Comparison of ENCODE assay signal across 9 mouse cellular contexts in genomic region chrX:103937333-103937732, GRCm38 (mm10). TPM values are rescaled to one million over a fixed set of nuclear protein-coding genes. Genes with fewer than 3 reads are reported as not detected.
A peak's percentile ranks its signal among the peaks of the same experiment; 100 is the strongest.
DNase-seq lines count a peak whose midpoint lies in the region; ATAC-seq and TF ChIP-seq lines count a peak whose summit lies in the region.
"Had no signal": no experiment of that assay in that cellular context is flagged by ENCODE, and none has a peak within 500 bp of the region (broad histone marks: within the 10 kb centered on the region; RNA-seq: fewer than 3 reads in every experiment).

No protein-coding gene starts in this region.

- H3K4me3 ChIP-seq in forebrain, embryonic 15.5 days, result no peak overlapping the region
- H3K4me3 ChIP-seq: forebrain, embryonic 12.5 days had no signal

- intact Hi-C loops in heart, postnatal 36 days (cut with DNase I), result loop anchor here (5.0 to 10.0 kb wide), 2 partner anchors 313 to 455 kb away; no protein-coding TSS in a partner anchor

- TF ChIP-seq CTCF in Patski (IDR thresholded peaks at IDR 0.05), result peak; percentile 60

- no peak overlapping the region for H3K27ac ChIP-seq in forebrain, embryonic 15.5 days (replicated peaks)
- H3K27ac ChIP-seq: forebrain, embryonic 12.5 days had no signal

- no peaks in the 10 kb centered on the region for H3K9me3 ChIP-seq in forebrain, embryonic 15.5 days
- H3K9me3 ChIP-seq: forebrain, embryonic 12.5 days had no signal

- CTCF ChIA-PET in Patski (lab: Charles Lee), result interaction anchor here (1.1 to 2.0 kb wide), 6 partner anchors 10 to 242 kb away, joined by 3 to 7 read pairs (median 3); no protein-coding TSS in a partner anchor

- in situ Hi-C loops in Patski (cut with MboI; ENCODE audit: low pct_unique_long_range_greater_than_20kb), result loop anchor here (10.0 kb wide), 1 partner anchor 453 kb away; no protein-coding TSS in a partner anchor

- H3K4me2 ChIP-seq in forebrain, embryonic 15.5 days (replicated peaks), result no peak overlapping the region
- H3K4me2 ChIP-seq: forebrain, embryonic 12.5 days had no signal

- DNase-seq in heart, adult 8-10 months (ENCODE audit: low spot score), result peak; percentile 16
- no peak for DNase-seq in heart, postnatal 36 days
- peak; percentile 10 for DNase-seq in lung, postnatal 10 days
- no peak for DNase-seq in lung, postnatal 25 days (ENCODE audit: low spot score)
- DNase-seq in Patski (ENCODE audit: low read depth, low spot score), result no peak
- peak; percentile 4 for DNase-seq in mesoderm, embryonic 11.5 days (ENCODE audit: low read depth, low spot score)

- 26% methylated on average over 3 of the region's 3 CpGs for WGBS in forebrain, embryonic 15.5 days

- POLR2A ChIA-PET in Patski (lab: Charles Lee), result no interaction called here

- ATAC-seq in Patski, result no peak
- no peak for ATAC-seq in forebrain, embryonic 15.5 days (replicated peaks)
- no peak for ATAC-seq in erythroblast, adult 5-6 weeks (replicated peaks; ENCODE audit: low FRiP score, poor library complexity, severe bottlenecking)

- no peaks in the 10 kb centered on the region for H3K36me3 ChIP-seq in forebrain, embryonic 15.5 days
- H3K36me3 ChIP-seq: forebrain, embryonic 12.5 days had no signal

- no peak overlapping the region for H3K9ac ChIP-seq in forebrain, embryonic 15.5 days (replicated peaks)
- H3K9ac ChIP-seq: forebrain, embryonic 12.5 days had no signal

- peaks cover 41% of the 10 kb centered on the region for H3K27me3 ChIP-seq in Patski
- H3K27me3 ChIP-seq in forebrain, embryonic 15.5 days, result peaks cover 7% of the 10 kb centered on the region; the same call in 1 of the 2 replicates

- no peaks in the 10 kb centered on the region for H3K4me1 ChIP-seq in forebrain, embryonic 15.5 days
- H3K4me1 ChIP-seq: forebrain, embryonic 12.5 days had no signal

RNA-seq across cellular contexts. Expression of gene Rlim, which starts 43.8 kb away (rescaled TPM):
- 10 to 100 TPM; 24.2 to 25.8 (median 25.1) TPM for total RNA-seq in heart, adult 8-10 months (2022)
- total RNA-seq in heart, postnatal 36 days (2021), result 10 to 100 TPM; 20.9 to 28.6 TPM
- 34.0 TPM for polyA plus RNA-seq in Patski (2021)
- 32.2 and 33.5 TPM in 2 replicates for polyA plus RNA-seq in forebrain, embryonic 15.5 days (2015; fragmentation: Nextera tagmentation; extraction: Ambion mirVana)
- total RNA-seq in erythroblast, adult 5-6 weeks (2015; ENCODE audit: low replicate concordance), result 15.4 and 15.9 TPM in 2 replicates
- 27.4 and 31.5 TPM in 2 replicates for total RNA-seq in erythroblast, adult 5-6 weeks (2017; ENCODE audit: low replicate concordance)

Comparison
In these comparisons a context has a peak if more than half of its experiments do, and no peak if none do; other contexts are left out.
1. DNase-seq: peak in heart, adult 8-10 months (single experiment), lung, postnatal 10 days (single experiment) and mesoderm, embryonic 11.5 days (single experiment); none in heart, postnatal 36 days (0 of 2), lung, postnatal 25 days (single experiment) and Patski (single experiment).